Mouse (Mus musculus) olfactory bulb, adult 2 months (tissue): ENCODE measurements around the gene Adora3. TPM values are rescaled to one million over a fixed set of nuclear protein-coding genes. Genes with fewer than 3 reads are reported as not detected.

Source experiments
- H3K27ac ChIP-seq: fragments of 200-500 bp; 2 replicates; pipeline ENCODE4 v1.5.1; 2012; ENCODE audit warnings: low read depth, low read length; ENCODE audit not compliant: insufficient read depth
- H3K4me1 ChIP-seq: fragments of 200-500 bp; 2 replicates; pipeline ENCODE4 v1.6.1; 2012; ENCODE audit warnings: low read length; ENCODE audit not compliant: control insufficient read depth, insufficient read depth
- H3K4me3 ChIP-seq: fragments of 200-500 bp; 2 replicates; pipeline ENCODE4 v1.5.1; 2012; ENCODE audit warnings: mild to moderate bottlenecking, low read depth, low read length, moderate library complexity; ENCODE audit not compliant: insufficient read depth
- CTCF ChIP-seq: fragments of 200-500 bp; IDR thresholded peaks from 2 replicates; pipeline ENCODE4 v1.5.1; 2012; ENCODE audit warnings: low read depth, mild to moderate bottlenecking, low read length, moderate library complexity; ENCODE audit not compliant: insufficient read depth
- POLR2A ChIP-seq: fragments of 200-500 bp; IDR thresholded peaks from 2 replicates; pipeline ENCODE4 v1.6.1; 2012; ENCODE audit warnings: mild to moderate bottlenecking, low read depth, low read length, moderate library complexity; ENCODE audit not compliant: insufficient read depth
- WGBS: fragments of 180-500 bp; shearing (Covaris S2); methylation state at CpG from one replicate; pipeline ENCODE4 v1.1.7; 2018; 5-methylcytosine and 5-hydroxymethylcytosine counted together
- polyA plus RNA-seq: library from polyadenylated mRNA; stranded (reverse); fragments of >200 nt; gene quantifications from 2 replicates; pipeline ENCODE4 v1.2.4, GENCODE M21; 2012; ENCODE audit warnings: low replicate concordance; ENCODE audit not compliant: missing spikeins, insufficient read depth, insufficient read length

The Adora3 gene
- polyA plus RNA-seq, 1 experiment = not detected

- 93% methylated on average over 4 of the region's 4 CpGs for WGBS
- no peak overlapping the region for H3K4me3 ChIP-seq
- no peak for TF ChIP-seq CTCF
- no peak overlapping the region for H3K27ac ChIP-seq
- peaks cover 3% of the 10 kb centered on the region for H3K4me1 ChIP-seq
Measured at GRCm38 (mm10) chr3:105839836-105840235, 30.8 kb upstream of the Adora3 start.

DNA sequence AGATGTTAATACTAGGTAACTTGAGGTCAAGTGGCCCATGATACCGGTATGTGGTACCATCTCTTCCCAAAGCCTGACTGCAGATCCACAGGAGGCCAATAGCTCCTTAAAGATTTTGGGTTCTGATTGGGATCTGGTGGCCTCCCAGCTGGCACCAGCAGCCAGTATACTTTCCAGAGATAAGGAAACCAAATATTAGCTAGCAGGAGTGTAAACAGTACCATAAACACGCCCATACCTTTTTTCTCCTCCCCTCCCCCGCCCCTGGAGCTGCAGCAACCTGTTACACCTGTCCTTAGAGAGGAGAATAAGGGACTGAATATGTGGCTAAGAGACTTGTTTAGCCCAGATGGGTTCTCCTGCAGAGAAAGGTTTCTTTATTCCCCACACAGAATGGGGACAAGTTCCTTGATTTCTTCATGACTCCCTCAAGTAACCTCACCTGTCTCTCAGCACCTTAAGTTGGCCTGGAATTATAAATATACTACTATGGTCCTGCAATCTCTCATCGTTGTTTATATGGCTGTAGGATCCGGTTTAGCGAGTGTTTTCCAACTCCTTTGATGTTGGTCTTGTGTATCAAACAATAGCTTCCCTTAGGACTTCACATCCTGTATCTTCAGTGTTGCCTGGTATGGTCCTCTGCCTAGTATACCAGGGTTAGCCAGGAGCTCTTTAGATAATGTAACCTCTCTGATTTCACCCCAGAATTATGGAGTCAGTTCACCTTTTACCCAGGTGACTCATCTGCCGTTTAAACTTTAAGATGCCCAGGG lies 24.2 kb upstream of the Adora3 start:
- TF ChIP-seq POLR2A = no peak
- TF ChIP-seq CTCF = no peak
- Histone ChIP-seq H3K27ac (no peak overlapping the region), H3K4me3 (no peak overlapping the region), H3K4me1 (no peaks in the 10 kb centered on the region)
- 82% methylated on average over 7 of the region's 7 CpGs for WGBS

DNA sequence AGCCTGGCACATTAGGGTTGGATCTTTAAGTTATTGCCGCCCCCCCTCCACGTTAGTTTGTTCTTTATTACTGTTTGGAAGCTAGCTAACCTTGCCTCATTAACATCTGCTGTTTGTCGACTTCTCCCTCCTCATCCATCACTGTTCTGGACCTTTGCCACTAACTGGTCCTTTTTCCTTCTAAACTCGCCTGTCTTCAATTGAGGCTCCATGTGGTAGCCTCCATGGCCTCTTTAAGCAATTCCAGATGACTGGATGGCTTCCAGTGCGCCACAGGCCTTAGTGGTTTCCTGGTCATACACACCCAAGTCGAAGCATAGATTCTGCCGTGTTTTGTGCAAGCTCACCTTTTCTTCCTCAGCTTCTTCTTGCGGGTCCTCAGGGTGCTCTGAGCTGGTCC lies 16.9 kb upstream of the Adora3 start:
- Histone ChIP-seq H3K27ac (no peak overlapping the region), H3K4me3 (no peak overlapping the region), H3K4me1 (no peaks in the 10 kb centered on the region)
- WGBS = 79% methylated on average over 8 of the region's 8 CpGs
- TF ChIP-seq POLR2A = no peak

GRCm38 (mm10) chr3:105854786-105855185 lies 15.9 kb upstream of the Adora3 start:
- 69% methylated on average over 4 of the region's 4 CpGs for WGBS
- no peak overlapping the region for H3K27ac ChIP-seq
- no peak for TF ChIP-seq POLR2A
- TF ChIP-seq CTCF = no peak
- no peaks in the 10 kb centered on the region for H3K4me1 ChIP-seq
- H3K4me3 ChIP-seq = no peak overlapping the region

GRCm38 (mm10) chr3:105857513-105857912 lies 13.1 kb upstream of the Adora3 start:
- Histone ChIP-seq H3K27ac (no peak overlapping the region), H3K4me3 (no peak overlapping the region), H3K4me1 (no peaks in the 10 kb centered on the region)
- no peak for TF ChIP-seq POLR2A
- TF ChIP-seq CTCF = no peak
- 68% methylated on average over 5 of the region's 5 CpGs for WGBS

DNA sequence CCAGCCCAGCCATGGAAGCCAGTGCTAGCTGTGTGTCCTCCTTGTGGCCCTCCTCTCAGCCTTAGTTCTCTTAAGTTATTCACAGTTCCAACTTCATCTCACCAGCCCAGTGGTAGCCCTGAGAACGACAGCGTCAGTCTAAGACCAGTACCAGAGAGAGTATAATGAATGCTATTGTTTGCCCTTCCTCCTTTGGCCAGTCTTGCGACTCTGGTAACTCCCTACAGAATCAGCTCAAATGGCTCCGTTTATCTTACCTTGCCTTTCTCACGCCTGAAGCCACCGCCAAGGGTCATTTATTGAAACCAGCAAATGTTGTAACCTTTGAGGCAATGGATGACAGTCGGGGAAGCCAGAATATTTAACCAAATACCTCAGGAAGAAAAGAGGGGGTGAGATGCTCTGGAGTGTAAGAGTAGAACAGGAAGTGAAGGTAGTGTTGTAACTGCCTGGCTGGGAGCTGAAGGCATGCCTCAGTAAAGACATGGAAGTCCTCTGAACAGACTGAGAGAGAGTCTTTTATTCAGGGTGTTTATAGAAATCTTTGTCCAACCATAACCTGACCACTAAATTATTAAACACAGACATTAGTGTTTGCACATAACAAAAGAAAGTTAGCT lies 8.8 kb upstream of the Adora3 start:
- no peaks in the 10 kb centered on the region for H3K4me1 ChIP-seq
- no peak overlapping the region for H3K27ac ChIP-seq
- WGBS = 55% methylated on average over 7 of the region's 7 CpGs
- TF ChIP-seq POLR2A (no peak), CTCF (no peak)
- no peak overlapping the region for H3K4me3 ChIP-seq

- Histone ChIP-seq H3K27ac (no peak overlapping the region), H3K4me1 (no peaks in the 10 kb centered on the region), H3K4me3 (no peak overlapping the region)
- WGBS = 68% methylated on average over 1 of the region's 1 CpGs
- TF ChIP-seq CTCF (no peak), POLR2A (no peak)
Measured at GRCm38 (mm10) chr3:105864123-105864522, 6.5 kb upstream of the Adora3 start.

DNA sequence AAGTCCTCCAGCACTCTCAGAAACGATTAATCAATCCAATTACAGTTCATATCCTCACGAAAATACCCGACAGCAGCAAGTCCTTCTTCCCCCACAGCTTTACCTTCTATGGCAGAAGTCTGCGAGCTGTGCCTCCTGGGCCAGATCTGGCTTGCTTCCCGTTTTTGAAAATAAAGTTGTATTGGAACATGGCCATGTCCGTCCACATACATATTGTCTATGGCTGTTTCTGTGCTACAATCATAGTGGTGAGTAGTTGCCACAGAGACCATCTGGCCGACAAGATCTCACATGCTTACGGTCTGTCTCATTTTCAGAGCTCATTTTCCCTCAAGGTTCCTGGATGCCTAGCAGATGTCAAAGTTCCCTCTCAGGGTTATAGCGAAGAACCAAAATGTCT lies 5.5 kb upstream of the Adora3 start:
- no peak overlapping the region for H3K4me3 ChIP-seq
- 82% methylated on average over 9 of the region's 9 CpGs for WGBS
- no peak overlapping the region for H3K27ac ChIP-seq
- no peaks in the 10 kb centered on the region for H3K4me1 ChIP-seq
- no peak for TF ChIP-seq CTCF
- TF ChIP-seq POLR2A = no peak

GRCm38 (mm10) chr3:105868135-105868534 lies 2.5 kb upstream of the Adora3 start:
- Histone ChIP-seq H3K27ac (no peak overlapping the region), H3K4me1 (peaks cover 3% of the 10 kb centered on the region; the same call in 1 of the 2 replicates), H3K4me3 (no peak overlapping the region)
- TF ChIP-seq CTCF = no peak
- TF ChIP-seq POLR2A = no peak
- WGBS = 39% methylated on average over 2 of the region's 2 CpGs
